Mouse (Mus musculus): Measurements from ENCODE around the gene Hectd3. TPM values are rescaled to one million over a fixed set of nuclear protein-coding genes. Genes with fewer than 3 reads are reported as not detected.

The Hectd3 gene
- total and polyA plus RNA-seq, 3 experiments = 6.6 to 8.6 (median 7.8) TPM

- no peak for TF ChIP-seq ETS1 (conservative IDR thresholded peaks at IDR 0.05; ENCODE audit: low read depth, low read length)
- peak; percentile 78 for TF ChIP-seq TBP (conservative IDR thresholded peaks at IDR 0.05; ENCODE audit: low read depth, low read length)
- no peak for TF ChIP-seq USF2 (conservative IDR thresholded peaks at IDR 0.05; ENCODE audit: low read depth, low read length)
- peak; percentile 98 for TF ChIP-seq MXI1 (IDR thresholded peaks at IDR 0.05; ENCODE audit: low read depth, low read length)
- peak; percentile 69 for TF ChIP-seq IRF4 (IDR thresholded peaks at IDR 0.05; ENCODE audit: low read depth, low read length)
- no peak for TF ChIP-seq CHD1 (IDR thresholded peaks at IDR 0.05; ENCODE audit: low read depth, low read length)
- peak; percentile 94 for TF ChIP-seq POLR2A (IDR thresholded peaks at IDR 0.05; ENCODE audit: low read depth, low read length)
- TF ChIP-seq KAT2A (IDR thresholded peaks at IDR 0.05; ENCODE audit: insufficient replicate concordance, low read length) = peak; percentile 71; the same call in 1 of the 2 replicates
- peak; percentile 85 for TF ChIP-seq NELFE (IDR thresholded peaks at IDR 0.05; ENCODE audit: low read depth, low read length)
- no peak for TF ChIP-seq ZKSCAN1 (IDR thresholded peaks at IDR 0.05; ENCODE audit: borderline replicate concordance, low read depth, low read length)
- peak; percentile 83 for TF ChIP-seq TCF12 (IDR thresholded peaks at IDR 0.05; ENCODE audit: low read depth, low read length)
- TF ChIP-seq CTCF (conservative IDR thresholded peaks at IDR 0.05 in 1 of 2, IDR thresholded peaks at IDR 0.05 in 1 of 2; ENCODE audit: low read depth in 2 of 2, low read length in 2 of 2) = no peak
- no peak; the same call in 1 of the 2 replicates for TF ChIP-seq GABPA (IDR thresholded peaks at IDR 0.05; ENCODE audit: insufficient replicate concordance, low read depth, low read length)
- TF ChIP-seq EP300 (IDR thresholded peaks at IDR 0.05; ENCODE audit: low read length) = no peak
- peak; percentile 77; the same call in 1 of the 2 replicates for TF ChIP-seq MAX (IDR thresholded peaks at IDR 0.05; ENCODE audit: low read length)
- no peak for TF ChIP-seq MAFK (IDR thresholded peaks at IDR 0.05; ENCODE audit: insufficient replicate concordance, low read length)
- peak; percentile 69 for TF ChIP-seq MYC (IDR thresholded peaks at IDR 0.05; ENCODE audit: low read depth, low read length)
These were observed 24.4 kb downstream of the Hectd3 start, which contains the start of gene Eif2b3 (continued) for GRCm38 (mm10) chr4:117019206-117020134.

- peaks cover 21 to 60% of the 10 kb centered on the region in 2 experiments for H3K36me3 ChIP-seq (replicated peaks in 1 of 2; ENCODE audit: control insufficient read depth in 1 of 2, insufficient read depth in 1 of 2, low read length in 1 of 2)
- no peaks in the 10 kb centered on the region for H3K27me3 ChIP-seq (replicated peaks)
- peaks cover 18% of the 10 kb centered on the region for H3K79me2 ChIP-seq (replicated peaks; ENCODE audit: control insufficient read depth, extremely low read depth, insufficient read depth, poor library complexity, severe bottlenecking)
- H3K27ac ChIP-seq (ENCODE audit: insufficient read depth, low read depth) = no peak overlapping the region
- H3K9ac ChIP-seq (ENCODE audit: insufficient read depth, low read depth) = no peak overlapping the region
- dilution Hi-C loops (cut with MboI; ENCODE audit: extremely low pct_ligation_motif_present, extremely low pct_unique_long_range_greater_than_20kb, low sequenced_read_pairs) (no loop called here), in situ Hi-C loops (cut with MboI; ENCODE audit: low pct_ligation_motif_present, low pct_unique_long_range_greater_than_20kb, low sequenced_read_pairs) (no loop called here)
- no peak for DNase-seq (ENCODE audit: extremely low read depth)
- H3K4me2 ChIP-seq (ENCODE audit: insufficient read depth, low read depth, poor library complexity, severe bottlenecking) = no peak overlapping the region
- H3K4me1 ChIP-seq (ENCODE audit: control insufficient read depth in 1 of 2, insufficient read depth in 2 of 2) = peaks cover 0 to 23% of the 10 kb centered on the region in 2 experiments; a peak in 2 of 4 replicates
- no peak overlapping the region for H3K4me3 ChIP-seq (replicated peaks in 1 of 3; ENCODE audit: low read depth in 2 of 3, low read length in 2 of 3, poor library complexity in 1 of 3)
- no peak for TF ChIP-seq ETS1 (conservative IDR thresholded peaks at IDR 0.05; ENCODE audit: low read depth, low read length)
- no peak for TF ChIP-seq PAX5 (IDR thresholded peaks at IDR 0.05; ENCODE audit: low read length)
- H3K9me3 ChIP-seq (replicated peaks; ENCODE audit: low read length) = no peaks in the 10 kb centered on the region
These were observed 28.4 kb downstream of the Hectd3 start for GRCm38 (mm10) chr4:117023469-117023868.

Measured in CH12.LX (cell line).